Mouse (Mus musculus) heart, embryonic 11.5 days (tissue): ENCODE measurements at regions not wholly inside any gene's neighbourhood (a gene's known extent, or its start where the extent isn't known, plus 50 kb on each side); places are given as distances from the start of the nearest gene placed in this dataset.

ENCODE experiments used
- ATAC-seq: fragments of 200-750 bp; cut with Nextera tagmentation; replicated peaks from 2 replicates; pipeline ENCODE4 v1.8.0; 2017; ENCODE audit warnings: moderate library complexity; ENCODE audit not compliant: insufficient number of reproducible peaks, low FRiP score, low TSS enrichment
- H3K27ac ChIP-seq: fragments of 300-500 bp; sonication (generic); 2 replicates; pipeline ENCODE4 v1.5.1; 2014; ENCODE audit warnings: mild to moderate bottlenecking, low read depth, low read length
- H3K27me3 ChIP-seq: fragments of 300-500 bp; sonication (generic); 2 replicates; pipeline ENCODE4 v1.6.1; 2014; ENCODE audit warnings: mild to moderate bottlenecking, low read length, mixed read lengths; ENCODE audit not compliant: control insufficient read depth, insufficient read depth
- H3K36me3 ChIP-seq: fragments of 300-500 bp; sonication (generic); 2 replicates; pipeline ENCODE4 v1.6.1; 2014; ENCODE audit warnings: mild to moderate bottlenecking, low read length, moderate library complexity, mixed read lengths; ENCODE audit not compliant: control insufficient read depth, insufficient read depth
- H3K4me1 ChIP-seq: fragments of 300-500 bp; sonication (generic); 2 replicates; pipeline ENCODE4 v1.6.1; 2014; ENCODE audit warnings: low read length; ENCODE audit not compliant: control insufficient read depth, insufficient read depth
- H3K4me2 ChIP-seq: fragments of 300-500 bp; sonication (generic); 2 replicates; pipeline ENCODE4 v1.6.1; 2014; ENCODE audit warnings: mild to moderate bottlenecking, moderate library complexity
- H3K4me3 ChIP-seq: fragments of 300-500 bp; sonication (generic); 2 replicates; pipeline ENCODE4 v1.5.1; 2014; ENCODE audit warnings: low read depth, low read length
- H3K9ac ChIP-seq: fragments of 300-500 bp; sonication (generic); 2 replicates; pipeline ENCODE4 v1.6.1; 2014; ENCODE audit warnings: mild to moderate bottlenecking, low read depth, low read length, moderate library complexity
- H3K9me3 ChIP-seq: fragments of 300-500 bp; sonication (generic); replicated peaks from 2 replicates; pipeline ENCODE4 v1.6.1; 2016; ENCODE audit warnings: low read length; ENCODE audit not compliant: control insufficient read depth
- WGBS: fragments of 180-500 bp; shearing (Covaris S2); extraction: QIAGEN DNeasy Blood & Tissue Kit; methylation state at CpG from one replicate; pipeline ENCODE4 v1.1.7; 2014; ENCODE audit not compliant: insufficient replicate concordance; 5-methylcytosine and 5-hydroxymethylcytosine counted together

DNA sequence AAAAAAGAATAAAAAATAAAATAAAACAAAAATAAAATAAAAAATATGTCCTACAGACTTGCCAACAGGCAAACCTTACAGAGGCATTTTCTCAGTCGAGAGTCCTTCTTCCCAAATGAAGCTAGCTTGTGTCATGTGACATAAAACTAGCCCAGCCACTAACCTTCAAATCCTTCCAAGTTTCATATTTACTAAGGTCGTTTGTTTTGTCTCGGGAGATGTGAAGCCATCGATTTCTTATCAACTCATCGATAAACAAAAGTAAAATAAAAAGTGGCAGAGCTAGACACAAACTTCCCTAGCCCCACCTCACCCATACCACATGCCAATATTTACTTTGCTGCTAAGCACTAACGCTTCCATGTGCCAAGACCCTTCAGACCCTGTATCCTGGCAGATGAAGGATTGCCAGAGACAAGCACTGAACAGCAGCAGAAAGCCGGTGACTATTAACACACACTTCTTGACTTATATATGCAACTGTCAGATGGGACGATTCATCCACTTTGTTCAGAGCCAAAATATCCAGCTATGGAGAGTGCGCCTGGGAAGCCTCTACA, 79.9 kb upstream of the Klf9 start:
- no peak overlapping the region for H3K27ac ChIP-seq
- H3K4me1 ChIP-seq, result peaks cover 9% of the 10 kb centered on the region; the same call in 1 of the 2 replicates
- no peak overlapping the region for H3K9ac ChIP-seq
- no peaks in the 10 kb centered on the region for H3K36me3 ChIP-seq
- no peaks in the 10 kb centered on the region for H3K27me3 ChIP-seq
- H3K9me3 ChIP-seq, result no peaks in the 10 kb centered on the region
- 75% methylated on average over 9 of the region's 9 CpGs for WGBS
- no peak for ATAC-seq
- H3K4me2 ChIP-seq, result no peak overlapping the region
- H3K4me3 ChIP-seq, result no peak overlapping the region

DNA sequence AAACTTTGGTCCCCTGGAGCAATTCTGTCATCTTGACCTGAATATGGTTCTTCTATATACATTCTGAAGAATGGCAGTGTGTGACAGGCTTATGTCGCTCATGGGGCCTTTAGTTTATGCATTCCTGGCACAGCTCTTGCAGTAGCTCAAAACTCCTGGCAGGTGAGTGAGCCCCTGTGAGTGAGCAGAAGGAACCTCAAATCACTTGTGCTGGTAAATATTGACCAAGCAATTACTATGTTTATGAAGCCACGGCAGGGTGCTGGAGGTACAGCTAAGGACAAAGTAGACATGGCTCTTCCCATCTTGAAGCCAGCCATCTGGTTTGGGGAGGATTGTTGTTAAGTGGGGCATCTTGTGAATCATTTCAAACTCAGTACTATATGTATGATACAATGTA, 79.1 kb upstream of the Klf9 start:
- Histone ChIP-seq H3K4me3 (no peak overlapping the region), H3K4me2 (no peak overlapping the region), H3K9me3 (no peaks in the 10 kb centered on the region), H3K9ac (no peak overlapping the region), H3K4me1 (peaks cover 9% of the 10 kb centered on the region; the same call in 1 of the 2 replicates), H3K36me3 (no peaks in the 10 kb centered on the region), H3K27ac (no peak overlapping the region), H3K27me3 (no peaks in the 10 kb centered on the region)
- no peak for ATAC-seq
- WGBS, result 76% methylated on average over 2 of the region's 2 CpGs

GRCm38 (mm10) chr19:23062851-23063250, 78.2 kb upstream of the Klf9 start:
- Histone ChIP-seq H3K9me3 (no peaks in the 10 kb centered on the region), H3K4me2 (no peak overlapping the region), H3K36me3 (no peaks in the 10 kb centered on the region), H3K27me3 (no peaks in the 10 kb centered on the region), H3K4me3 (no peak overlapping the region), H3K4me1 (peaks cover 7% of the 10 kb centered on the region; the same call in 1 of the 2 replicates), H3K27ac (no peak overlapping the region), H3K9ac (no peak overlapping the region)
- no peak for ATAC-seq
- WGBS, result 73% methylated on average over 5 of the region's 5 CpGs

DNA sequence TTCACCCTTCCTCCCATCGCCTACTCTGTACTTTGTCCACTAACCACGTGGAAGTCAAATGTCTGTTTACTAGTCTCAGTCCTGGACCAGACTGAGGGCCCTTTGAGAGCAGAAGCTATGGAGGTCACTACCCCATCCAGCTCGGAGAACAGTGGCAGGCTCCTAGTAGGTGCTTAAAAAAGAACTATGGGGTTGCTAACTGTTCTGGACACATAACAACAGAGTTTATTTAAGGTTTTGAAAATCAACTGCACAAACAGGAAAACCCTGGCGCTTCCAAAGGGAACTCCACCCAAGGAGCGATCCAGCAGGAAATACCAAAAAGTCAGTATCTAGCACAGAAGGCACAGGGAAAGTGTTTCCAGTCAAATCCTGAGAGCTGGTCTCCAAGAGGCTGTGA, 75.5 kb upstream of the Klf9 start:
- Histone ChIP-seq H3K9ac (no peak overlapping the region), H3K4me3 (no peak overlapping the region), H3K27me3 (no peaks in the 10 kb centered on the region), H3K4me1 (no peaks in the 10 kb centered on the region), H3K9me3 (no peaks in the 10 kb centered on the region), H3K36me3 (no peaks in the 10 kb centered on the region), H3K4me2 (no peak overlapping the region), H3K27ac (no peak overlapping the region)
- 57% methylated on average over 5 of the region's 5 CpGs for WGBS
- no peak for ATAC-seq

GRCm38 (mm10) chr19:23066726-23067125, 74.3 kb upstream of the Klf9 start:
- Histone ChIP-seq H3K27ac (no peak overlapping the region), H3K36me3 (no peaks in the 10 kb centered on the region), H3K9me3 (no peaks in the 10 kb centered on the region), H3K4me2 (no peak overlapping the region), H3K27me3 (no peaks in the 10 kb centered on the region), H3K9ac (no peak overlapping the region), H3K4me1 (no peaks in the 10 kb centered on the region), H3K4me3 (no peak overlapping the region)
- ATAC-seq, result no peak
- 95% methylated on average over 2 of the region's 2 CpGs for WGBS

DNA sequence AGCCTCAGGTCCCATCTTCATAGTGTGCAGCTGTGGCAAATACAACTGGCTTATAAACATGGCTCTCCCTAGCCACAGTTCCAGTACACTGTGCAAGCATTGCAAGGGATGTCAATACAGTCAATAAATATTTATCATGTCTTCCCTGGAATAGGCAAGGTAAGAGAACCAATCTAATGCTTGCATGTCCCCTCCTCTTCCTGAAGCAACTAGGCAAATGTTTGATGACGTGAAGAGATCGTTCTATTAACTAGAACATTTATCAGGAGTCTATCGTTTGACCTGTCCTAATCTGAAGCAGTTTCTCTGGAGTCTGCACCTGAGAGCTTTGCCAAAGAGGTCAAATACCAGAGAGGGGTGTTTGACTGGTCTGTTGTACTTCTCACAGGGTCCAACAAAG, 72.4 kb upstream of the Klf9 start:
- Histone ChIP-seq H3K4me1 (no peaks in the 10 kb centered on the region), H3K27me3 (no peaks in the 10 kb centered on the region), H3K9ac (no peak overlapping the region), H3K27ac (no peak overlapping the region), H3K9me3 (no peaks in the 10 kb centered on the region), H3K4me2 (no peak overlapping the region), H3K4me3 (no peak overlapping the region), H3K36me3 (no peaks in the 10 kb centered on the region)
- WGBS, result 83% methylated on average over 3 of the region's 3 CpGs
- no peak for ATAC-seq

- WGBS, result 91% methylated on average over 1 of the region's 1 CpGs
- H3K4me1 ChIP-seq, result no peaks in the 10 kb centered on the region
- H3K4me3 ChIP-seq, result no peak overlapping the region
- ATAC-seq, result no peak
- H3K9me3 ChIP-seq, result no peaks in the 10 kb centered on the region
- no peaks in the 10 kb centered on the region for H3K36me3 ChIP-seq
- H3K27me3 ChIP-seq, result no peaks in the 10 kb centered on the region
- H3K9ac ChIP-seq, result no peak overlapping the region
- H3K27ac ChIP-seq, result no peak overlapping the region
- no peak overlapping the region for H3K4me2 ChIP-seq
Observed at GRCm38 (mm10) chr19:23069656-23070055, 71.4 kb upstream of the Klf9 start.

DNA sequence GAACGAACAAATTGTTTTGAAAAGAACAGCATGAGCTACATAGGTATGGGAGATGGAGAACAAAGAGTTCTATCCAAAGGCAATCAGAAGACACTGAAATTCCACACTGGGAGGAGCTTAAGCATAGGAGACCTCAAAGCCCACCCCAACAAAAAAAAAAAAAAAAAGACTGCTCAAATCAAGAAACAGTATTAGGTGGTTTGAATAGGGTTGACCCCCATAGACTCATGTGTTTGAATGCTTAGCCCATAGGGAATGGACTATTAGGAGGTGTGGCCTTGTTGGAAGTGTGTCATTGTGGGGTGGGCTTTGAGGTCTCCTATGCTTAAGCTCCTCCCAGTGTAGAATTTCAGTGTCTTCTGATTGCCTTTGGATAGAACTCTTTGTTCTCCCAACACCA, 70.0 kb upstream of the Klf9 start:
- Histone ChIP-seq H3K4me2 (no peak overlapping the region), H3K27ac (no peak overlapping the region), H3K36me3 (no peaks in the 10 kb centered on the region), H3K27me3 (no peaks in the 10 kb centered on the region), H3K9ac (no peak overlapping the region), H3K4me1 (no peaks in the 10 kb centered on the region), H3K4me3 (no peak overlapping the region), H3K9me3 (no peaks in the 10 kb centered on the region)
- no peak for ATAC-seq
- WGBS, result 53% methylated on average over 1 of the region's 1 CpGs
